Mouse (Mus musculus) T-helper 17 cell (primary cell): ENCODE measurements around the gene Dapk3.

Experiments
- in situ Hi-C, 2 experiments: fragments of 300-600 bp; cut with MboI, MseI; formaldehyde crosslinking; loops; 1 replicate in 1 of 2; 2 replicates in 1 of 2; pipeline ENCODE4 v1.15.1; 2025; ENCODE audit warnings: high pct_unique_total_duplicates in 2 of 2

Dapk3 gene

DNA sequence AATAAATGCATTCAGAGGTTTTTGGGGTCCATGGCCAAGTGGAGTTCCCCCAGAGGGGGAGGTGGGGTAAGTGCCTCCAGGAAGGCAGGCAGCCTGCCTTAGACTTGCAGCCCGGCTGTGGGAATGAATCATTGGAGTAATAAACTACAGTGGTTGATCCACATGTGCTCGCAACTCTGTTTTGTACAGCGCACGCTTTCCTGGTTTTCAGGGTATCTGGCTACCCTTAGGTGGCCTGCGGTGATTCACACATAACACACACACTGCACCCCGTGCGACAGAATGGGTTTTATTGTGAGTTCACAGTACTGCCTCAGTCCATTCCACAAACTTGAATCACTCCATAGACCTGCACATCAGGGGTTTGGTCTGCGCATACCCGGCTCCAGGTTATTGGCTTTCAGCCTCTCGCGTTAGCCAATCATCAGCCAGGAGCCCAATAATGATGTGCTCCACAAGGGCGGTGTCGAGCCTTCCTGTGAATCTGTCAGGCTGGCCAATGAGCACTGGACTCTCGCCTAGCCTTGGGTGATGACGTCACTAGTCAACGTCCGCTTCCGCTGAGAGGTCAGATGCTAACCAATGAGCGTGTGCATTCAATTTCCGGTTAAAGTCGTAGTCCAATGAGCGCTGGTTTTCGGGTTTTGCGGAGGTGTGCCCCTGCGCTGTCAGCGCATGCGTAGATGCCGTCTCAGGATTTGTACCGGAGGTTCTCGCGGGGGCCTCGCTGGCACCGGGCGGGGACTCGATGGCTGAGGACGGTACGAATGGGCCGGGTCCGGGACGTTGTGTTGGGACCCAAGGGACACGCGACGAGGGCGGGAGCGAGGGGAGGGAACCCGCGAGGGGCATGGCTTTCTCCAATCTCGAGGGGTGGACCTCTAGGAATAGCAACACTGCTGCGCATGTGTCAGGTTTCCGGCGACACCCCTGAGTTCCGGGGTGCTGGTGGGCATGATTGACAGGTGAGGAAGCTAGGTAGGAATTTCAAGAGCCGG, at the start of gene Dapk3:
TSS of gene Dapk3 (plus strand) at position 670 of the 998 bp plus-strand sequence.
- in situ Hi-C loops = no loop called here

GRCm38 (mm10) chr10:81134181-81134587, 48.6 kb upstream of the Dapk3 start:
- in situ Hi-C loops = no loop called here

DNA sequence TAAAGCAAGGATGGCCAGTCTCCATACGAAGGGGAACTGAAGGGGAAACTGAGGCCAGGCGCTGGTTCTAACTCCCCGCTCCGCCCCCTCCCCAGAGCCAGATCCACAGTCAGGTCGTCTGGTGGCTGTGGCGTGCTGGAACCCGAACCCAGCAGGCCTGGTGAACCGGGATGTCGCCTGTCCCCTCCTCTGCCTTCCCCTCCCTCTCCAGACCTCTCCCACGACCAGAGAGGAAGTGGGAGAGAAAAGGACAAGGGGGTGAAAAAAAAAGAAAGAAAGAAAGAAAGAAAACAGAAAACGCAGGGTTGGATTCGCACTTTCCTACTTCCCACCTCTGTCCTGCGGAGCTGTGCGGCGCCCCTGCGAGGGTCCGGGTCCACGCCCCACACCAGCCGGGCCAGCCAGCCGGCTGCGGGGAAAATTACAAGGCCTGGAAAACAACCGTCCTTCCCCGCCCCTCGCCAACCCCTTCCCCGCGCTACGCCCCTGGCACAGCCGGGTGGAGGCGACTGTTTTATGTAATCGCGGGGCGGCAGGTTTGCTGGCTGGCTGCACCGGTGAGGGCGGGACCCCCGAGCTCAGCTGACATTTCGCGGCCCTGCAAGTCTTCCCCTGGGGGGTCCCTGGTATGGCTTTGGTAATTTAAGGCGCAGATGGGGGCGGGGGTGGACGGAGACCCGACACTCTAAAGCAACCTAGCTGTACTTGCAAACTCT, 47.7 kb upstream of the Dapk3 start, which contains the start of gene Zbtb7a:
TSS of gene Zbtb7a (plus strand) at position 255 of the 716 bp plus-strand sequence.
- in situ Hi-C loops = no loop called here

DNA sequence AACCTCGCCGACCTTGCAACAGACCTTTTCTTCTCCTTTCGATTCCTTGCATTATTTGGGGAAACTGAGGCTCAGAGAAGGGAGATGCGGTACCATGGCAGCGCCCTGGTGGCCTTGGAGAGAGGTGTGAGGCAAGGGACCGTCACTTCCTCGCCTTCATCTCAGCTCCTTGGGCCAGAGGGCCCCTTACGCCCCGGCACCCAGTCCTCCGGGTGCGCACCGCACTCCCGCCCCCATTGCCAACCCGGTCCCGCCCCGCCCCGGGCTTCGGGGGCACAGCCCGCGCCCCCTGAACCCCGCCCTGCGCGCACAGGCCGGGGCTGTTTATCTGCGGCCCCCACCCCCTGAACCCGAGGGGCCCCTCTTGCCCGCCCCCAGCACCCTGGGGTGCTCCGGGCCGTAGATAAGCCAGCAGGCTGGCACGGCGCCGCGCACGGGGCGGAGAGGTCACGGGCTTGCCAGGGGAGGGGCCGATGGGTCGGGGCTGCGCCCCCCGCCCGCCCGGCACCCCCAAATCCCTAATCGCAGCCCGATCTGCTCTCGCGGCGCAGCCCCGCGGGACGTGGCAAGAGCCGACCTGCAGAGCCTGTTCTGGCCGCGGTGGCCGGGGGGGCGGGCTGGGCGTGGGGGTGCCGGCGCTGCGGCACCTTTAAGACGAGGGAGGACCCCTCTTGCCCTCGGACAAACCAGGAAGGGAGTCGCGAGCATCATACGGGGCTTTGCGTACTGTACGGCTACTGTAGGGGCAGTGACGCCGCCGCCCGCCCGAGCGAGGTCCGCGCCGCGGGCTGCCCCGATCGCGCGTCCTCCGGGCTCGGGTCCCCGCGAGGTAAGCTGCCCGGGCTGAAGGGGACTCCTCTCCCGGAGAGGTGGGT, 46.7 kb upstream of the Dapk3 start:
- in situ Hi-C loops = no loop called here

DNA sequence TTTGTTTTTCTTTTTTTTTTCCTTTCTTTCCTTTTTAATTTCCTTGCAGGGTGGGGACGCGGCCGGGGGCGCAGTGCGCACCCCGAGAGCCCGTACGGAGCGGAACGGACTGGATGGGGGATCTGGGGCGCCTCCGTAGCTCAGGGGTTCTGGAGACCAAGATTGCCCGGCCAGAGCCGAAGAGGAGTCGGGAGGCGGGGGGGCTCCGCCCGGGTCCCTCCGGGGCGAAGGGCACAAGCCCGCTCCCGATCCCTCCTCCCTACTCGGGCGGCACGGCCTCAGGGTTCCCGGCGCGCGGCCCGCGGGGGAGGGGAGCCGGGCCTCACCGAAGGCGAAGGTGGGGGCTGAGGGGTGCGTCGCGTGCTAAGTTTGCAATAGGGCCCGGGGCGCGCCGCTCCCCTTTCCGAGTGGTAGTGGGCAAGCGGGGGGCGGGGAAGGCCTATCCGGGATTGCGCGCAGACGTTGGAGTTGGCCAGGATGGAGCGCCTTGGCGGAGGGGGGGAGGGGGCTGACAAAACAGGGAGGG, 46.0 kb upstream of the Dapk3 start:
- in situ Hi-C loops = no loop called here

GRCm38 (mm10) chr10:81137252-81138130, 45.3 kb upstream of the Dapk3 start:
- in situ Hi-C loops = no loop called here

DNA sequence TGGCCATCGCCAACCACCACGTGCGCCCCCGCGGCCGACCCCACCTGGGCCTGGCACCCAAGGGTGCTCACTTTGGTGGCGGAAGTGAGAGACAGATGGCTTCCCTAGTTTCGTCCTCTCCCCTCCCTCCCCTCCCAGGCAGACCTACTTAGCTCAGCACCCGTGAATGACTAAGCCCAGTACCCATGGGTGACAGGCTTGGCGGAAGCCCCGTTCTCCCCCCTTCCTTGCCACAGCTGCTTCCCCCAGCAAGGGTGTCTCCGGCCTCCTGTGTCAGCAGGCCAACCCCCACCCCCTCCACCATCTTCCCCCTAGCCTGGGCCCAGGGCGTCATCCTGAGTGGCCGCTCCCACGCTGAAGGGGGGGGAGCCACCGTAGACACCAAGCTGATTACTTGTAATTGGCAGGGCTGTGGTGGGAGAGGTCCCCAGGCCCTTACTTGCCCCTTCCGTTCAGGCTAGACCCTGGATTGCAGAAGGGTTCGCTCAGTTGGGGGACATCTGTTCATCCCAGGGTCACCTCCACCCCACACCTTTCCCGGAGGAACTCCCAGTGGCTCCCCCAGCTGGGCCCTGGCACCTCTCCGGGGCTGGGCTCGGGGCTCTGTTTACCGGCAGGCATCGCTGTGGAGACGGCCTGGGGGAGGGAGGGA, 44.5 kb upstream of the Dapk3 start:
- in situ Hi-C loops = no loop called here

DNA sequence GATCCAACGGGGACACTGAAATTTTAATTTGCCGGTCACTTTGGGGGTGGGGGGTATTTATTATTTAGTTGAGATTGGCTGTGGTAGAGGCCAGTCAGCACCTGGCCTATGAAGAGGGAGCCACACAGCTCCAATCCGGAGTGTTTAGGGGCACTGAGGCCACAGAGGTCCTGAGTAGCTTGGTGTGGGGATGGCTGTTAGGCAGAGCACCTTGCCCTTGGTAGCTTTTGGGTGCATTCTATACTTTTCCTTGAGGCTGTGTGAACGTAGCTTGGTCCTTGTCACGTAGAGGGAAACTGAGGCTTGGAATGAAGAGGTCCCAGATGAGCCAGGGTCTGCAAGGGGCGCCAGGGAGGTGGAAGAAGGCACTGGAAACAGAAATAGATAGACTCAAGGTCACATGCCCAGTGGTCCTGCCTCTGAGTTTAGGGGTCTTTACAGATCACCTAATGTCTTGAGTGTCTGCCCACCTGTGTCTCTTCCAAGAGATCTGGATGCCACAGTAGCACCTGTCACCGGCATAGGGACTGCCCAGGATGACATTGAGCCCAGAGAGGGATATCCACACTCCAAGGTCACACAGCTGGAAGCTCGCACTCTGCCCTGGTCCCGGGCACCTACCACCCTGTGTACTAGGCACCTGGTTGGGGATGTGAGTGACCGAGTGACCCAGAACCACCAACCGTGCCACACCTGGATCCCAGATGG, 43.8 kb upstream of the Dapk3 start:
- in situ Hi-C loops = no loop called here

GRCm38 (mm10) chr10:81139529-81139846, 43.3 kb upstream of the Dapk3 start:
- in situ Hi-C loops = no loop called here

GRCm38 (mm10) chr10:81140005-81140404, 42.8 kb upstream of the Dapk3 start:
- in situ Hi-C loops = loop anchor here in 1 of 2 experiments (10.0 kb wide), 1 partner anchor 985 kb away; no protein-coding TSS in a partner anchor

DNA sequence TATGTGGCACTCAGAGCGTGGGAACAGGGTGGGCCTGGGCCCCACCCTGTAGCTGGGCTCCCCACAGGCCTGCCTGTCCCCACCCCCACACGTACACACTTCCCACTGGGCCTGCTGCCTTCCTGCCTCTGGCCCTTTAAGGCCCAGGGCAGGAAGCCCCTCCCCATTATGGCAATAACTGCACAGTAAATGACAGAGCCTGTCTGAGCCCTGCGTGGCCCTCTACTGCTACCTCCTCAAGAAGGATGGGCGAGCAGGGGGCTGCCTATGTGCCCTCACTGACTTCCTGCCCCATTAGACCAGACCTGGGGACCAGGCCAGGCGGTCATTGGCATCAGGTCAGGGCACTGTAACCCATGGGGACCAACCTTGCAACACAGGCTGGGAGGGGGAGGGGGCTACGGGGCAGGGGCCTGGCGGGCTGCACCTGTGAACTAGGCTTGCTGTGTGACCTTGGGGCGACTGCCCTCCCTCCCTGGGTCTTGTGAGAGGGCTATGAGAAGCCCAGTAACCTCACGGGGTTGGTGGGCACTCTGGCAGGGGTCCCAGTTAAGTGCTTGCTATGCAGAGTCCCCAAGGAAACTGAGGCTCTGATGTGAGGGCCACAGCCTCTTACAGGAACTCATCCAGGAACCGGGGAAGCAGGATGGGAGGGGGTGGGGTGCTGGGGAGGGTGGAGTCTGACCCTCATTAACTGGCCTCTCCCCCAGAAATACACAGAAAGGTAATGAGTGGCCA, 41.9 kb upstream of the Dapk3 start:
- in situ Hi-C loops = loop anchor here in 1 of 2 experiments (10.0 kb wide), 1 partner anchor 986 kb away; no protein-coding TSS in a partner anchor

DNA sequence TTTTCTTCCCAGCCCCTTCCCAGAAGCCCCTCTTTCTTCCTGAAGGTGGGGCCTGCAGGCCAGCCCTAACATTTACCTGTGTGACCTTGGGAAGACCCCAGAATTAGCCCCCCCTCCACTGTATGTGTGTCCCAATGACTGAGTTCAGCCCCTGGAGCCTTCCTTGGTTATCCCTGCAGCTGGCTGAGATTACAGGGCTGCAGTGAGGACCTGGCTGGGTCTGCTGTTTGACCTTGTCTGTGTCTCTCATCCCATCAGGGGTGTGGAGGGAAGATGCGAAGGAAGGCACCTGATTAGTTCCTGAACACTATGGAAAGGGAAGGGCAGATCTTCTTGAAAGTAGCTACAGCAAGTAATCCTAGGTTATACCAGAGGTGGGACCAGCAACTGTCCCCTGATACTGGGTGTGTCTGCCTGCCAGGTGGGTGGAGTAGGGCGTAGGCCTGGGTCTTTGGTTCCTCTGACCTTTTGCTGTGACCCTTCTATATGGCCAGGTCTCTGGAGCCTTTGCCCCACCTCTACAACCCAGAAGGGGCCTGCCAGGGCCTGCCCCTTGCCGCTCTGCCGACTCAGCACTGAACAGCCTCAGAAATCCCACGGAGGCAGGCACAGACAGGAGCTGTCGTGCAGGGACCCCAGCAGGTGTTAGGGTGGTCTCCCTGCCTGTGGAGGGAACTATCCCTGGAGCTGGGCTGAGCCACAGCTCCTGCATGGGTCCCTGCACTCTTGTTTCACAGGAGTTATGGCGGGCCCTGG, 41.2 kb upstream of the Dapk3 start:
- in situ Hi-C loops = loop anchor here in 1 of 2 experiments (10.0 kb wide), 1 partner anchor 987 kb away; no protein-coding TSS in a partner anchor

- in situ Hi-C loops = loop anchor here in 1 of 2 experiments (10.0 kb wide), 1 partner anchor 988 kb away; no protein-coding TSS in a partner anchor
Measured at GRCm38 (mm10) chr10:81142551-81142981, 40.2 kb upstream of the Dapk3 start.

GRCm38 (mm10) chr10:81143157-81143633, 39.6 kb upstream of the Dapk3 start:
- in situ Hi-C loops = loop anchor here in 1 of 2 experiments (10.0 kb wide), 1 partner anchor 988 kb away; no protein-coding TSS in a partner anchor

DNA sequence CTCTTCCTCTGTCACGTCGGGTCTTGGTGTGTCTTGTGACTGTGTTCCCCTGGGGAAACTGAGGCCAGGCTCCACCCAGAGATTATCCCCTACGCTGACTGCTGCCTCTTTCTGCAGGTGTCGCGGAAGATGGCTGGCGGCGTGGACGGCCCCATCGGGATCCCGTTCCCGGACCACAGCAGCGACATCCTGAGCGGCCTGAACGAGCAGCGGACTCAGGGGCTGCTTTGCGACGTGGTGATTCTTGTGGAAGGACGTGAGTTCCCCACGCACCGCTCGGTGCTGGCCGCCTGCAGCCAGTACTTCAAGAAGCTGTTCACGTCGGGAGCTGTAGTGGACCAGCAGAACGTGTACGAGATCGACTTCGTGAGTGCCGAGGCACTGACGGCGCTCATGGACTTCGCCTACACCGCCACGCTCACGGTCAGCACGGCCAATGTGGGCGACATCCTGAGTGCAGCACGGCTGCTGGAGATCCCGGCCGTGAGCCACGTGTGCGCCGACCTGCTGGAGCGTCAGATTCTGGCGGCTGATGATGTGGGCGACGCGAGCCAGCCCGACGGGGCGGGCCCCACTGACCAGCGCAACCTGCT, 38.9 kb upstream of the Dapk3 start:
- in situ Hi-C loops = loop anchor here in 1 of 2 experiments (10.0 kb wide), 1 partner anchor 989 kb away; no protein-coding TSS in a partner anchor

DNA sequence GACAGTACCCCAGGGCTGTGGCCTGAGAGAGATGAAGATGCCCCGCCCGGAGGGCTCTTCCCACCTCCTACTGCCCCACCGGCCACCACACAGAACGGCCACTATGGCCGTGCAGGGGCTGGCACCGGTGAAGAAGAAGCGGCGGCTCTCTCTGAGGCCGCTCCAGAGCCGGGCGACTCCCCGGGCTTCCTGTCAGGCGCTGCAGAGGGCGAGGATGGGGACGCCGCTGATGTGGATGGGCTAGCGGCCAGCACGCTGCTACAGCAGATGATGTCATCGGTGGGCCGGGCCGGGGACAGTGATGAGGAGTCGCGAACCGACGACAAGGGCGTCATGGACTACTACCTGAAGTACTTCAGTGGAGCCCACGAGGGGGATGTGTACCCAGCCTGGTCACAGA, 38.1 kb upstream of the Dapk3 start:
- in situ Hi-C loops = loop anchor here in 1 of 2 experiments (10.0 kb wide), 1 partner anchor 990 kb away; no protein-coding TSS in a partner anchor
